Mouse (Mus musculus) erythroblast, adult 5-6 weeks (primary cell): ENCODE results near the gene Rps6ka5. TPM values are rescaled to one million over a fixed set of nuclear protein-coding genes. Genes with fewer than 3 reads are reported as not detected.

Experiments used
- ATAC-seq: replicated peaks from 2 replicates; pipeline ENCODE4 v1.8.0; 2016; ENCODE audit warnings: moderate number of reproducible peaks, mild to moderate bottlenecking, moderate TSS enrichment, inconsistent platforms; ENCODE audit not compliant: poor library complexity, low FRiP score, severe bottlenecking
- total RNA-seq, 2 experiments: library from RNA; stranded (forward) in 1 of 2; stranded (reverse) in 1 of 2; fragments of 150-400 nt in 1 of 2; fragments of 200-764, 138-1000 nt in 1 of 2; gene quantifications; 2 replicates each; pipeline versions ENCODE4 v1.2.3 to v1.2.4; 2015 to 2017; ENCODE audit warnings: low replicate concordance in 2 of 2

The Rps6ka5 gene
- total RNA-seq, 2 experiments from 2014 or later, result 11.8 to 11.9 TPM

DNA sequence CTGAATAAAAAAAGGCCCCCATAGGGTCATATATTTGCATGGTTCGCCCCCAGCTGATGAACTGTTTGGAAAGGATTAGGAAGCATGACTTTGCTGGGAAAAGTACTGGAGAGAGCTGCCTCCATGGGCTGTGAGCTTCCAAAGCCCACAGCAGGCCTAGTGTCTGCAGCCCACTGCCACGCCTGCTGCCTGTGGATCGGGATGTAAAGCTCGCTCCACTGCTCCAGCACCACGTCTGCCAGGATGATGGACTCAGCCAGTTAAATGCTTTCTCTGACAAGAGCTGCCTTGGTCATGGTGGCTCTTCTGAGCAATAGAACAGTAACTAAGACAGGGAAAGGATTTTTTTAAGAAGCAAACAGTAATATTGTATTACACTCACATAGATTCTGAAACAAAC is 46.1 kb downstream of the Rps6ka5 start:
- ATAC-seq, result no peak

DNA sequence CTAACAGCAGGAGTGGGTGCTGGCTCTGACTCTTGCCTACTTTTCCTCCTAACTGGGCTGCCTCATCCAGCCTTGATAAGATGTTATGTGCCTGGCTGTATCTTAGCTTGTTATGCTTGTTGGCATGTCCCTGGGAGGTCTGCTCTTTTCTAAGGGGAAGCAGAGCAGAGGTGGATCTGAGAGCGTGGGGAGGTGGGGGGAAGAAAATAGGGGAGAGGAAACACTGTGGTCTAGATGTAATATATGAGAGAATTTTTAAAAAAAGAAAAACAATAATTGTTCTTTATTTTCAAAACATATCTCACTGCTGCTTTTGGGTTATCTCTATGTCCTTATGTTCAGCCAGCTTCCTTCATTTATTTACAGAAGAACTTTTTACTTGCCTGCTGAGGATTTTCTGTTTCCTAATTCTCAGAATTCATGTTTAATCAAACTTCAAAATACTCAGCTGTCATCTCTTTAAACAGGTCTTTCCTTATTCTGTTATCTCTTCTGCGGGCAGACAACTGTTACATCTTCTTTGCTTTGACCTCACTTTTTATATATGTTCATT is 56.1 kb downstream of the Rps6ka5 start:
- no peak for ATAC-seq

GRCm38 (mm10) chr12:100665294-100665693 is 61.5 kb downstream of the Rps6ka5 start:
- no peak for ATAC-seq

DNA sequence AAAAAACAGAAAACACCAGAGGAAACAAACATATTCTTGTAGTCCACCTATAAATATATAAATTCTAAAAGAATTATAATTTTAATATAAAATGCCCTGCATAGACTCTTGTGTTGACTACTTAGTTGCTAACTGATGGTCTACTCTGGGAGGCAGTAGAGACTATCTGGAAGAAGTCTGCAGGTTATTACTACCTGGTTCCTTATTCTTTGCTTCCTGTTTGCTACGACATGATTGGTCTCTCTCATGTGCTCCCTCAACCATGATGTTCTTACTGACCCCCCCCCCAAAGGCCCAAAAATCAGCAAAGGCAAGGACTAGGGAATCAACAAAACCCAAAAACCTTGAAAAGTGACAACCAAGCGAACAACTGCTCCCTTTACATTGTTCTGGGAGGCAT is 66.7 kb downstream of the Rps6ka5 start:
- no peak for ATAC-seq

DNA sequence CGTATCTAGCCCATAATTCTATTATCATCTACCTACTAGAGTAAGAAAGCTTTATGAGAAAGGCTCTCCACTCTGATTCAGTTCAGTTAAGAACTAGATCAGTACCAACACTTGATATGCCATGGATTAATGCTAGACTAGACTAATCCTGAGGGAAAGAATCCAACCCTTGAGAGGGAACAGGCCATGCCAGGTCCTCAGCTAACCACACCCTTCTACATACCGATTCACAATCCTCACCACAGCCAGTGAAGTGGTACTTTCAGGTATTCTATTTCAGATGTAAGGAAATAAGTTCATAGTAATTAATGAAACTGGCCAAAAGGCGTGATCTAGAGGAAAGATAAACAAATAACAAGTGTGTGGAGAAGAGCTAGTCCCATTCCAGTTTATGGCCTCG is 70.8 kb downstream of the Rps6ka5 start:
- ATAC-seq, result no peak

DNA sequence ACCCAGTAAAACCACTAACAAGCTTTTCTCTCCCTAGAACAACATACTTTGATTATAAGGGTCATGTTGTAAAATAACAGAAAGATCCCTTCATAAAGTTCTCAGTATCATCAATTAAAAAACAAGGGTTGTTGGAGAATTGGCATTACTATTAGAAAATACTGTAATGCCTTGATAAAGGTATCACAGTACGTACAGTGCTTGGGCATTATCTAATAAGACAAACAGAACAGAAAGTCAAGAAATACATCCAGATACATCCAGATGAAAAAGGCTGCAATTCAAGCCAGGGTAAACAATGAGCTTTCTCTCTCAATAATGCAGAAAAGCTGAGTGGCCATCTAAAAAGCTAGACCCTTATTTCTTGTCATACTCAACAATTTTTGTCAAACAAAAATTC is 84.8 kb downstream of the Rps6ka5 start:
- no peak for ATAC-seq

GRCm38 (mm10) chr12:100640726-100641125 is 86.1 kb downstream of the Rps6ka5 start:
- no peak for ATAC-seq

DNA sequence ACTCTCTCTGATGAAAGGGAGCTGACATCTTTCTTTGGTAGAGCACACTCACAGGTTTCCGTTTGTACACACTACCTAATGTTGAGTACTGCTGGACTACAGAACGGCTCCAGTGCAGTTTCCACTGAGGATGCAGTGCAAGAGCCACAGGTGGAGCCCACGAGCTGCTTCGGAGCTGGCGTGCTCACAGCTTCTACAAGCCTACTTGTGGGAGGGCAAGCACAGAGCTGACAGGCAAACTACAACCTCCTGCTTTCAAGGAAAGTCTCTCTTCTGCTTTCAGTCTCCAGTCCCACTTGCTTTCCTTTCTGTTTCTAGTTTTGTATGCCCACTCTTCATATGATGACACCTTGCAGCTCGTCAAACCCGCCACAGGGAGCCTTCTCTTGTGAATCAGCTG is 87.1 kb downstream of the Rps6ka5 start:
- no peak for ATAC-seq

DNA sequence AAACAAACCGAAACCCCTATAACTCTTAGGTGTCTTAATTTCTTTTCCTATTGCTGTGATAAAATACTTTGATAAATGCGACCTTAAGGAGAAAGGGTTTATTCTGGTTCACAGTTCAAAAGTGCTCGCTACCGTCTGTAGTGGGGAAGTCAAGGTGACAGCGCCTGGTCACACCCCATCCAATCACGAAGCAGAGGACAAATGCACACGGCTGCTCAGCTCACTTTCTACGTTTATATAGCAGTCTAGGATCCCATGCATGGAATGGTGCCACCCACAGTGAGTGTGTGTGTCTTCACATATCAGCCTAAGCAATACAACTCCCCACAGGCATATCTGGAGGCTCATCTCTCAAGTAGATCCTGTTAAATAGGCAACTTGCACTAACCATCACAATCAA is 88.9 kb downstream of the Rps6ka5 start:
- no peak for ATAC-seq

- no peak for ATAC-seq
Measured at GRCm38 (mm10) chr12:100636733-100637132, 90.0 kb downstream of the Rps6ka5 start.

GRCm38 (mm10) chr12:100636299-100636633 is 90.5 kb downstream of the Rps6ka5 start:
- no peak for ATAC-seq

DNA sequence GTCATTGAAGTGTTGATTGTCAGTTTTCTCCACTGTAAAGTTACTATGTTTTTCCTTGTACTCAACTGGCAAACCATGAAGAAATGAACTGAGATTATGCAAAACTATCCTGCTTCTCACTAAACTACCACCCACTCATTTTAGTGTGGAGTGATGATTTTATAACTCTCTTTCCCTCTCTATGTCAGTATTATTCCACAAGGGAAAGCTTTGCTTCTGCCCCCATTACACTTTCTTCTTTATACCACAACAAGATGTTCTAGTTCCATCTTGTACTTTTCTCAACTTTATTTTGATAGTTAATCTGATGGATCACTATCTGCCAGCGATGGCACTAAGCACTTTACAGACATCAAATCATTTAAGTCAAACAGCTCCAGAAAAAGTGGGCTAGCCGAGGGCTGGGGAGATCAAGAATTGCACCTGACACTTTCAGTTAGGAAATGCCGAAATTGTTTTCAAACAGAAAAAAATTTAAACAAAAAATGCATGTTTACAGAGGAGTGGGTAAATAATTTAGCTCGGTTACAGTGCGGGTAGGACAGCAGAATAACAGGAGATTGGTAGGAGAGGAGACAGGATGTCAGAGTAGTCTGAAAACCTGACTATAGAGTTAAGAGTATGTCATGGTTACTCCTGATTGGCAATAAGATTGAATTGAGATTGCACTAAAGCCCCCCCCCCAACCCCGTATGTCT is 91.0 kb downstream of the Rps6ka5 start:
- no peak for ATAC-seq

DNA sequence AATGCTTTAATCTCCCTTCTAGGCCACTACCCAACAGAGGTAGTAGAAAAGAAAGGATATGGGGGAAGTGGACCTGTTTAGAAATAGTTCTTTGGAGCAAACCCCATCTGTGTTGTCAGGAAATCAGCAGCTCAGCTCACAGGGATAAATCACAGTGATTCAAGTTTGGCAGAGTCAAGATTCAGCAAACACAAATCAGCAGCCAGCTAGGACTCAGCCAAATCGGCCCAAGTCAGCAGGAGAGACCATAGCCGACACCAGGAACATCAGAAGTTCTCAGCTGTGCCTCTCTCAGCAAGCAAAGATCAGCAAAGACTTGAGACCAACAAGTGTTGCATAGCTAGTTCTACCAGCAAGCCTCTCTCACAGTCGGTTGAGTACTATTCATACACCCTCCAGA is 93.6 kb downstream of the Rps6ka5 start:
- no peak for ATAC-seq

DNA sequence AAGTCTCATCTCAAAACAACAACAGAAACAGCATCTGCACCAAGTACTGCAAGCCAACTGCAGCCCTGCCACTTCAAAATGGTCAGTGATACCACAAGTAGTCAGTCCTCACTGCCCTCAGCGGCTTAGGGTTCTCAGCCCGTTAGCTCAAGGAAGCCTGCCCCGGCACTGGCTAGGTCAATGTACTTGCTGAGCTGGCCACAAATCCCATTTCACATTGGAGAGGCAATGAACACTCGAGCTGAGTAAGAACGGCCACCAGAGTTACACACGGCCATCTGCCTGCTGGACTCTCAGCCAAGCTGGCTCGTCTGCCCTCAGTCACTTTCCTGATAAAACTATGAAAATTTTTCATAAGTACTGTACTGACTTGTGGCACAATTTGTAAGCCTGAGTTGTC is 95.5 kb downstream of the Rps6ka5 start:
- no peak; the same call in 1 of the 2 replicates for ATAC-seq

DNA sequence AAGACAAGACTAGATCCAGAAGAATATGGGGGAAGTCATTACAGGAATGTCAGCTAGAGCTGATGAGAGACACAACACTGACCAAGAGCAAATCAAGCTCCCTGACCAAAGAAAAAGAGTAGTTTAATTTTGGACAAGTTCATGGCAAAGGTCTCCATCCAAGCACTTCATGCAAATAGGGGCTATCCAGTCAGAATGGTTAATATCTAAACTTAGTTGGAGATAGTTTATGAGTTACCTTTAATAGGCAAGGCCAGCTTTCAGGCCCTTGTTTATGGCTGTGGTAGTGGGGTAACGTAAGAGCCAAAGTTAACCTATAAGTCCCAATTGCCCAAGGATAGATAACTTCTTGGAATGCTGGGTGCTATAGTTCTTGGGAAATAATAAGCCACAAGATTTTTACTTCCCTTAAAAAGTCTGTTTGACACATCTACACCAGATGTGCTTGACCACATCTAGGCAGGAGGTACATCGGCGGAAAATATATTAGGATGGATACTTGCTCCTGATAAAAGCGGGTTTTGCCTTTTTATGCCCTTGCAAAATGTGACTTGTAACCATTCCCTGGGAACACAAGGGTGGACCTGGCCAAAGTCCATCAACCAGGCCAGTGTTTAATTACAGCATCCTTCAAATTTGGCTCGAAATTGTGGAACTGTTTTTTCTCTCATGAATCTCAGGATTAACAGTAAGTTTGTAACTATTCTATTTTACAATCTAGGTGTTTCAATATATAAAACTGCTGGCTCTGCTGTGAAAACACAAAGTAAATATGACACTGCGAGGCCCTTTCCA is 97.5 kb downstream of the Rps6ka5 start:
- no peak for ATAC-seq

DNA sequence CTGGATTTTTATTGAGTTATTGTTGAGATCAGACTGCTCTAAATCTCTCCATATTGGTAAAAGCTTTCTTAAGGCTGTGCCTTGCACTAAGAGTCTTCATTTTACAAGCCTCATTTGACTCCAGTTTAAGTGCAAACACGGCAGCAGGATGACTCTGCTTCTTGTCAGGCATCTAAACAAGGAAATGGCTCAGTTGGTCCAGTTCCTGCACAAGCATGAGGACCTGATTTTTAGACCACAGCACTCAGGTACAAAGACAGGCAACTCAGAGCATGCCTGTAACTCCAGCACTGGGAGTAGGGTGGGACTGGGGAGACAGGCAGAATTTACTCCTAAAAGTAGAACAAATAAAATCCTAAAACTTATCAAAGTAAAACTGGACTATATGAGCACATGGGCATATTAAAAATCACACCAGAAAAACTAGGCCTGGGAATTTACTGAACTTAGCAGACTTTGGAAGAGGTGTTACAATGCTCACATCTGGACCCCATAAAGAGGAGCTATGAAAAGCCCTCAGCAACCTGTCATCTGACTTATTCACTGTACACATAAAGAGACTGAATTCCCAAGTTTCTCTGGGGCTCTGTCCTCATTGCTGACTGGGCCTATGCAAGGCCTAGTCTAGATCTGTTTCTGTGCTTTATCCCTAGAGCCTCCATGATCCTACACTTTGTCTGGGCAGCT is 99.6 kb downstream of the Rps6ka5 start:
- no peak for ATAC-seq

GRCm38 (mm10) chr12:100626273-100626990 is 100.4 kb downstream of the Rps6ka5 start:
- ATAC-seq, result no peak

DNA sequence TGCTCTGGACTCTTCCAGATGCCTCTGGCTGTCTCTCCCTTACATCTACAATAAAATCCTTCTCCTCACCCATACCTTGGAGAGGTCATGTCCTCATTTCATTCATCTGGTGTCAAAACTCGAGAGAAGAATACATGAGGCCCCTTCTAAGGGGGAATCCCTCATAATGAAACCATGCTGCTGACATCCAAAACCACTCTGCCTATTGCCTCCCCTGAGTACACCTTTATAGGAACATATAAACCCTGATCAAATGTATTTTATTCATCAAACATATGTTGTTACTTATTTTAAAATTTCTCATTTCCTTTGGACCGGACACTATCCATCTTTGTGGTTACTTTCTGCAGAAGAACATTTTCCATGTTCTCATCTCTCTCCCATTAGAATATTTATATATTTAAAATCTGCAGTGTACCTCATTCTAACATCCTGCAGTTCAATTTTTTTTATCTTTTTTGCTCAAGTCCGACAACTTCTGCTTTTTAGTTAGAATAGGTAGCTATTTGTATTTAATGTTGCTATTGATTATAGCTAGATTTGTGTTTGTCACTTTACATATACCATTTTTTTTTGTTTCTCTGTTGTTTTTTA is 101.8 kb downstream of the Rps6ka5 start:
- no peak for ATAC-seq

DNA sequence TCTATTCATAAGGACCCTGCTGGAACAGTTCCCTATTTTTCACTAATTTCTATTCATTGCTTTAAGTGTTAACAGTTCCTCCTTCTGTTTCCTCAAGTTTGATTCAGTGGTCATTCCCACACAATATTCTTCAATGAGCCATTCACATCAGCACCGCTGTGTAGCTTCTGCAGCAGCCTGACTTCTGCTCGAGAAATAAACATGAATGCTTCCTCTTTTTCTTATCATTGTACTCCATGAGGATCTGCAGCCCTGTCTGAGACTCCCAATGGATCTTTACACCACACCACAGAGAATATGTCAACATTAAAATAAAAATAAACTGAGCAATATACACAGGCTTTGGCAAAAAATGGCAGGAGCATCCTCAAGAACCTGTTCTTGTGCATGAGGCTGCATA is 111.5 kb downstream of the Rps6ka5 start:
- ATAC-seq, result no peak

DNA sequence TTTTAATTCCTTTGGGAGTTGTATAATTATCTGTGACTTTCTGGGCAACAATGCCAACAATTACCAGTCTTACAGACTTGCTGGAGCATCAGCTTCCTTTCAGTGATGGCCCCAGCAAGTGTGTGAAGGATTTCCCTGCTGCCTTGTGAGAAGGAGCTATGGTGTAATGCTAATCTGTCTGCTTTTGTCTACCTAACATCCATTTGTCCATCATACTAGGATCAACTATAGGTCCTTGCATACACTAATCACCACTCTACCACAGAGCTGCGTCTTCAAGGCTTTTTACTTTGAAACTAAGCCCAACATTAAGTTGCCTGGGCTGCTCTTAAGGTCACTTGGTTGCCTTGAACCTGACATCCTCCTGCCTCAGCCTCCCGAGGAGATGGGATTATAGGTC is 112.9 kb downstream of the Rps6ka5 start:
- ATAC-seq, result no peak
